Mouse (Mus musculus) midbrain, embryonic 10.5 days (tissue): Measurements from ENCODE around the gene Hist1h1c. TPM values are rescaled to one million over a fixed set of nuclear protein-coding genes. Genes with fewer than 3 reads are reported as not detected.
A peak's percentile ranks its signal among the peaks of the same experiment; 100 is the strongest.
"Not testable (repeated sequence)": the region's sequence is repeated elsewhere in the genome, so short reads cannot be mapped to it uniquely, and the experiment has no call there.

Experiments used
- DNase-seq: peaks from one replicate; pipeline ENCODE4 v3.0.0-alpha.2; 2017; ENCODE audit warnings: low spot score
- H3K27ac ChIP-seq: fragments of 300-500 bp; sonication (generic); replicated peaks from 2 replicates; pipeline ENCODE4 v1.5.1; 2016; ENCODE audit warnings: mild to moderate bottlenecking
- H3K27me3 ChIP-seq: fragments of 300-500 bp; sonication (generic); 2 replicates; pipeline ENCODE4 v1.6.1; 2016; ENCODE audit warnings: low read depth, mild to moderate bottlenecking; ENCODE audit not compliant: poor library complexity, severe bottlenecking
- H3K36me3 ChIP-seq: fragments of 300-500 bp; sonication (generic); 2 replicates; pipeline ENCODE4 v1.6.1; 2016; ENCODE audit warnings: mild to moderate bottlenecking, moderate library complexity
- H3K4me1 ChIP-seq: fragments of 300-500 bp; sonication (generic); 2 replicates; pipeline ENCODE4 v1.6.1; 2016
- H3K4me3 ChIP-seq: fragments of 300-500 bp; sonication (generic); 2 replicates; pipeline ENCODE4 v1.5.1; 2016; ENCODE audit warnings: mild to moderate bottlenecking, moderate library complexity
- H3K9me3 ChIP-seq: fragments of 300-500 bp; sonication (generic); replicated peaks from 2 replicates; pipeline ENCODE4 v1.6.1; 2016; ENCODE audit warnings: mild to moderate bottlenecking
- WGBS: fragments of 180-500 bp; shearing (Covaris S2); methylation state at CpG from one replicate; pipeline ENCODE4 v1.1.7; 2016; 5-methylcytosine and 5-hydroxymethylcytosine counted together
- polyA plus RNA-seq: library from polyadenylated mRNA; unstranded; fragments of >200 nt; fragmentation: Nextera tagmentation; extraction: Ambion mirVana; gene quantifications from 2 replicates; pipeline ENCODE4 v1.2.1, GENCODE M21; 2016

Gene Hist1h1c
- polyA plus RNA-seq, 1 experiment from 2014 or later: 9.5 TPM

GRCm38 (mm10) chr13:23751478-23751956, 12.9 kb downstream of the Hist1h1c start:
- no peaks in the 10 kb centered on the region for H3K9me3 ChIP-seq
- DNase-seq: no peak

GRCm38 (mm10) chr13:23752067-23752741, 13.6 kb downstream of the Hist1h1c start, which contains the start of gene Hist1h3b:
Gene Hist1h3b (plus strand): TSS chr13:23752267.
- H3K27me3 ChIP-seq, H3K9me3 ChIP-seq, H3K36me3 ChIP-seq: not testable (repeated sequence)
- Histone ChIP-seq H3K4me3 (peak within 1 kb of the TSS; percentile 54), H3K4me1 (peaks cover 27% of the 10 kb centered on the region), H3K27ac (peak within 1 kb of the TSS; percentile 97)
- peak; percentile 92 for DNase-seq
- WGBS: under 1% methylated on average over 23 of the region's 47 CpGs

More at GRCm38 (mm10) chr13:23751478-23751956, 12.9 kb downstream of the Hist1h1c start:
- Histone ChIP-seq H3K4me1 (peaks cover 29% of the 10 kb centered on the region), H3K4me3 (peak overlapping the region; percentile 54), H3K27ac (peak overlapping the region; percentile 97), H3K36me3 (no peaks in the 10 kb centered on the region), H3K27me3 (no peaks in the 10 kb centered on the region)
- under 1% methylated on average over 11 of the region's 11 CpGs for WGBS

GRCm38 (mm10) chr13:23752742-23753172, 14.1 kb downstream of the Hist1h1c start:
- Histone ChIP-seq H3K9me3 (no peaks in the 10 kb centered on the region), H3K4me1 (peaks cover 27% of the 10 kb centered on the region), H3K27me3 (no peaks in the 10 kb centered on the region), H3K4me3 (peak overlapping the region; percentile 51), H3K36me3 (no peaks in the 10 kb centered on the region), H3K27ac (peak overlapping the region; percentile 92)
- 2% methylated on average over 6 of the region's 6 CpGs for WGBS
- no peak for DNase-seq

GRCm38 (mm10) chr13:23753314-23754078, 14.9 kb downstream of the Hist1h1c start:
- Histone ChIP-seq H3K9me3 (no peaks in the 10 kb centered on the region), H3K4me3 (peak overlapping the region; percentile 51), H3K27me3 (no peaks in the 10 kb centered on the region), H3K27ac (peak overlapping the region; percentile 92), H3K36me3 (no peaks in the 10 kb centered on the region), H3K4me1 (peaks cover 23% of the 10 kb centered on the region)
- no peak for DNase-seq
- 63% methylated on average over 4 of the region's 4 CpGs for WGBS

- Histone ChIP-seq H3K4me1 (peaks cover 28% of the 10 kb centered on the region), H3K36me3 (no peaks in the 10 kb centered on the region), H3K27ac (peak overlapping the region; percentile 92), H3K4me3 (no peak overlapping the region), H3K27me3 (no peaks in the 10 kb centered on the region), H3K9me3 (no peaks in the 10 kb centered on the region)
- DNase-seq: no peak
These were observed 16.4 kb downstream of the Hist1h1c start for GRCm38 (mm10) chr13:23755000-23755399.

- peaks cover 36% of the 10 kb centered on the region for H3K4me1 ChIP-seq
- peak within 1 kb of the TSS; percentile 92 for H3K27ac ChIP-seq
- H3K4me3 ChIP-seq: peak within 1 kb of the TSS; percentile 53
- H3K36me3 ChIP-seq: no peaks in the 10 kb centered on the region
- H3K27me3 ChIP-seq: no peaks in the 10 kb centered on the region
- peak; percentile 89 for DNase-seq
- H3K9me3 ChIP-seq: no peaks in the 10 kb centered on the region
- under 1% methylated on average over 20 of the region's 22 CpGs for WGBS
These were observed 18.2 kb downstream of the Hist1h1c start, which contains the start of gene Hist1h4b for GRCm38 (mm10) chr13:23756790-23757189. Gene Hist1h4b (plus strand): TSS chr13:23757013.

- Histone ChIP-seq H3K4me3 (peak overlapping the region; percentile 53), H3K36me3 (no peaks in the 10 kb centered on the region), H3K27ac (peak overlapping the region; percentile 92), H3K27me3 (no peaks in the 10 kb centered on the region), H3K4me1 (peaks cover 36% of the 10 kb centered on the region), H3K9me3 (no peaks in the 10 kb centered on the region)
- DNase-seq: peak; percentile 63
- under 1% methylated on average over 23 of the region's 23 CpGs for WGBS
These were observed 18.7 kb downstream of the Hist1h1c start for GRCm38 (mm10) chr13:23757211-23757773.

GRCm38 (mm10) chr13:23757921-23758320, 19.3 kb downstream of the Hist1h1c start:
- DNase-seq: no peak
- Histone ChIP-seq H3K9me3 (no peaks in the 10 kb centered on the region), H3K4me3 (peak overlapping the region; percentile 53; the same call in 1 of the 2 replicates), H3K27me3 (no peaks in the 10 kb centered on the region), H3K4me1 (peaks cover 32% of the 10 kb centered on the region), H3K27ac (peak overlapping the region; percentile 92), H3K36me3 (no peaks in the 10 kb centered on the region)
- WGBS: 44% methylated on average over 3 of the region's 3 CpGs

GRCm38 (mm10) chr13:23759251-23759771, 20.7 kb downstream of the Hist1h1c start:
- Histone ChIP-seq H3K36me3 (no peaks in the 10 kb centered on the region), H3K9me3 (no peaks in the 10 kb centered on the region), H3K4me1 (peaks cover 40% of the 10 kb centered on the region), H3K27ac (peak overlapping the region; percentile 92), H3K27me3 (no peaks in the 10 kb centered on the region), H3K4me3 (peak overlapping the region; percentile 69; the same call in 1 of the 2 replicates)
- no peak for DNase-seq
- 81% methylated on average over 3 of the region's 3 CpGs for WGBS

GRCm38 (mm10) chr13:23759916-23760239, 21.3 kb downstream of the Hist1h1c start:
- Histone ChIP-seq H3K9me3 (no peaks in the 10 kb centered on the region), H3K27me3 (no peaks in the 10 kb centered on the region), H3K27ac (peak overlapping the region; percentile 92), H3K4me3 (peak overlapping the region; percentile 69), H3K36me3 (no peaks in the 10 kb centered on the region), H3K4me1 (peaks cover 46% of the 10 kb centered on the region)
- WGBS: 70% methylated on average over 1 of the region's 1 CpGs
- DNase-seq: no peak

GRCm38 (mm10) chr13:23760240-23760971, 21.8 kb downstream of the Hist1h1c start:
- Histone ChIP-seq H3K27me3 (no peaks in the 10 kb centered on the region), H3K27ac (peak overlapping the region; percentile 92), H3K4me3 (peak overlapping the region; percentile 69), H3K36me3 (no peaks in the 10 kb centered on the region), H3K9me3 (no peaks in the 10 kb centered on the region), H3K4me1 (peaks cover 50% of the 10 kb centered on the region)
- peak; percentile 50 for DNase-seq
- WGBS: under 1% methylated on average over 22 of the region's 27 CpGs
